Mouse (Mus musculus) olfactory bulb, adult 2 months (tissue): ENCODE results near the gene Syne3.

Source experiments
- CTCF ChIP-seq: fragments of 200-500 bp; IDR thresholded peaks from 2 replicates; pipeline ENCODE4 v1.5.1; 2012; ENCODE audit warnings: low read depth, mild to moderate bottlenecking, low read length, moderate library complexity; ENCODE audit not compliant: insufficient read depth
- POLR2A ChIP-seq: fragments of 200-500 bp; IDR thresholded peaks from 2 replicates; pipeline ENCODE4 v1.6.1; 2012; ENCODE audit warnings: mild to moderate bottlenecking, low read depth, low read length, moderate library complexity; ENCODE audit not compliant: insufficient read depth

DNA sequence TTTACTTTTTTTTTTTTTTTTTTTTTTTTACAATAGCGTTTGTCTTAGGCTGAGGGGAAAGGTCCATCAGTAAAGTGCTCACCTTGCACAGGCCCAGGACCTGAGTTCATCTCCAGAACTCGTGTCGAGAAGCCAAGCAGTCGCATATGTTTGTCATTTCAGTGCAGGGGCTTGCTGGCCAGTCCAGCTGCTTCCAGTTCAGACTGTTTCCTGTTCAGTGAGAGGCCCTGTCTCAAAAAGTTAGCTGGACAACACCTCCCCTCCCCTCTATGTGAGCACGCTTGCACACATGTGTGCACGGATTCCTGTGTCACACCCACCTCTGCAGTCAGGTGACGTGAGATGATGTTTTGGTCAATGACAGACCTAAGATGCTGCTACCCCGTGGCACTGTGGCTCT is 119.5 kb downstream of the Syne3 start:
- TF ChIP-seq POLR2A (no peak), CTCF (no peak)
